Mouse (Mus musculus) heart, postnatal 0 days (tissue): Measurements from ENCODE around the gene Mdp1.

Source experiments
- CTCF ChIP-seq: IDR thresholded peaks from 2 replicates; pipeline ENCODE4 v1.5.1; 2016; ENCODE audit warnings: antibody characterized with exemption, control low read depth, low read depth
- EP300 ChIP-seq: IDR thresholded peaks from 2 replicates; pipeline ENCODE4 v1.6.1; 2016; ENCODE audit warnings: antibody characterized with exemption, low read depth

DNA sequence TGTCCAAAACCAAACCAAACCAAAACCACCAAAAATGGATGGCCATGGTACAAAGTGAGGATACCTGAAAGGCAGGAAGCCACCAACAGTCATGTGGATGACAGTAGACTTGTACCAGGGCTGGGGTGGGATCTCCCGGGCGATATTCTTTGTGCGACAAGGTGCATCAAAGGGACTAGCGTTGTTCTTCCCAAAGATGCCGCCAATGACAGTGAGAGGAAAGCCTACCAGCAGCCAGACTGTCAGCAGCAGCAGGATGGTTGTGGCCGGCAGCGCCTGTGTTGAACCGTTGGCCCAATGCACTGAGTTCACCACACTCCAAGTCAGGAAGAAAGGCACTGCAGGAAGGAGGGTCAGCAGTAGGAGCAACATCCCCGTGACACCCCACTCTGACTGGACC is 22.5 kb downstream of the Mdp1 start, which contains the start of gene Gm49378:
- TF ChIP-seq CTCF (no peak), EP300 (no peak)
